18 mouse cellular contexts compared by ENCODE assay signal in the genomic region with DNA sequence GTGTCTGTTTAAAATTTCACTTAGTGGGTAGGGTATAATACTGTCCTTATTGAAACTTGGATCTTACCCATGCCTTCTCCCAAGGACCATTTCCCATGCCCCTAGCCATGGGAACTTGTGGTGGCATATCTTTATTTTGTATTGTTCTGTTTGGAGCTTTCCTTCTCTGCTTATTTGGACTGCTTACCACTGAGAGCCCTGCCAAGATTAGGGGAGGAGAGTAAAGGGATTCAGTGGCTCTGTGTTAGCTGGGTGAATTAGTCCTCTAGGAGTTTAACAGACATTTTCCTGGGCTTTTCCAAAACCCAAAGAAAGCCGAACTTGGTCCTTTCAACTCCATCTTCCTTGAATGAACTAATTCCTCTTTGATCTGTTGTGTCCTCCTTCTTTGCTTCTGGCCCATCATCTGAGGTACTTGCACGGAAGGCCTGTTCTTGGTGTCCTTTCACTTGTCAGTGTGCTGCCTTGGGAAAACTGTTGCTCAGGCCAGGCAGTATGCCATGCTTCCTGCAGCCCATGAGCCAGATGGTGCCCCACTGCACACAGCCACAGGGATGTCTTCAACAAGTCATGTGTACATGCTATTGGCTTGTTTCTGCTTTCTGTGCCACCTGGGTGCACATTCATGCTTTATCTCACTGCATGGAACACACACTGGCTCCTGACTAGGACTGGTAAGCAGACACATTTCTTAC. TPM values are rescaled to one million over a fixed set of nuclear protein-coding genes. Genes with fewer than 3 reads are reported as not detected.
DNase-seq lines count a peak whose midpoint lies in the region; ATAC-seq and TF ChIP-seq lines count a peak whose summit lies in the region.
"Had no signal": no experiment of that assay in that cellular context is flagged by ENCODE, and none has a peak within 500 bp of the region (broad histone marks: within the 10 kb centered on the region; RNA-seq: fewer than 3 reads in every experiment).

No protein-coding gene starts in this region.

- peak; percentile 55; the same call in 1 of the 2 replicates for ATAC-seq in forebrain, embryonic 15.5 days (replicated peaks)

- no peak for TF ChIP-seq POLR2A in cortical plate, adult 2 months (IDR thresholded peaks at IDR 0.05; ENCODE audit: extremely low read depth, insufficient read depth, low read length)

- H3K9me3 ChIP-seq in forebrain, embryonic 15.5 days, result no peaks in the 10 kb centered on the region
- H3K9me3 ChIP-seq in forebrain, embryonic 10.5 days, result peaks cover 3% of the 10 kb centered on the region; the same call in 1 of the 2 replicates
- H3K9me3 ChIP-seq: limb, embryonic 13.5 days; neural tube, embryonic 12.5 days had no signal

- H3K4me2 ChIP-seq in forebrain, embryonic 15.5 days (replicated peaks), result no peak overlapping the region
- H3K4me2 ChIP-seq: limb, embryonic 13.5 days; neural tube, embryonic 12.5 days had no signal

- no peak for TF ChIP-seq CTCF in cortical plate, adult 2 months (IDR thresholded peaks at IDR 0.05; ENCODE audit: extremely low read depth, insufficient read depth, low read length)

- WGBS in forebrain, embryonic 15.5 days, result 40% methylated on average over 2 of the region's 2 CpGs
- 73% methylated on average over 2 of the region's 2 CpGs for WGBS in forebrain, embryonic 10.5 days

- no peaks in the 10 kb centered on the region for H3K27me3 ChIP-seq in forebrain, embryonic 15.5 days
- no peaks in the 10 kb centered on the region for H3K27me3 ChIP-seq in forebrain, embryonic 10.5 days (ENCODE audit: poor library complexity, severe bottlenecking)
- H3K27me3 ChIP-seq: limb, embryonic 13.5 days; neural tube, embryonic 12.5 days had no signal

- no peak for DNase-seq in forebrain, embryonic 10.5 days (ENCODE audit: extremely low spot score, low spot score)
- peak; percentile 30 for DNase-seq in layer of hippocampus, adult 9-11 months
- DNase-seq in layer of hippocampus, adult 9-10 months (ENCODE audit: low spot score), result no peak
- peak; percentile 15 for DNase-seq in right cerebral cortex, postnatal 14 days
- DNase-seq in right cerebral cortex, postnatal 36 days (ENCODE audit: low spot score in 2 of 2), result no peak
- DNase-seq in lung, postnatal 10 days, result no peak
- DNase-seq: adrenal gland, postnatal 10 days; gastrocnemius, postnatal 14 days; heart, adult 2 months; heart, postnatal 10 days; kidney, adult 2 months; kidney, postnatal 25 days; thymus, postnatal 25 days had no signal

- no peak overlapping the region for H3K9ac ChIP-seq in forebrain, embryonic 15.5 days (replicated peaks)
- H3K9ac ChIP-seq: limb, embryonic 13.5 days; liver, embryonic 14.5 days; neural tube, embryonic 12.5 days had no signal

- no peaks in the 10 kb centered on the region for H3K36me3 ChIP-seq in forebrain, embryonic 15.5 days
- H3K36me3 ChIP-seq in forebrain, embryonic 10.5 days (replicated peaks), result peaks cover 5% of the 10 kb centered on the region; the same call in 1 of the 2 replicates
- H3K36me3 ChIP-seq: neural tube, embryonic 12.5 days had no signal

- H3K4me1 ChIP-seq in forebrain, embryonic 15.5 days, result peaks cover 6% of the 10 kb centered on the region
- no peaks in the 10 kb centered on the region for H3K4me1 ChIP-seq in forebrain, embryonic 10.5 days
- H3K4me1 ChIP-seq in cortical plate, adult 2 months (ENCODE audit: control insufficient read depth, insufficient read depth, low read length), result peaks cover 3% of the 10 kb centered on the region
- H3K4me1 ChIP-seq: limb, embryonic 13.5 days; neural tube, embryonic 12.5 days had no signal

- H3K4me3 ChIP-seq in forebrain, embryonic 15.5 days, result no peak overlapping the region
- no peak overlapping the region for H3K4me3 ChIP-seq in forebrain, embryonic 10.5 days
- no peak overlapping the region for H3K4me3 ChIP-seq in cortical plate, adult 2 months (ENCODE audit: insufficient read depth, low read length)
- H3K4me3 ChIP-seq: heart, adult 2 months; limb, embryonic 13.5 days; neural tube, embryonic 12.5 days had no signal

- no peak overlapping the region for H3K27ac ChIP-seq in forebrain, embryonic 15.5 days (replicated peaks)
- no peak overlapping the region for H3K27ac ChIP-seq in forebrain, embryonic 10.5 days
- 0 out of 2 replicates have a peak overlapping the region, but pooled peaks have one; percentile 3 for H3K27ac ChIP-seq in cortical plate, adult 2 months (ENCODE audit: insufficient read depth, low read length)
- H3K27ac ChIP-seq: heart, adult 2 months; limb, embryonic 13.5 days; liver, embryonic 14.5 days; neural tube, embryonic 12.5 days had no signal

RNA-seq across cellular contexts. Expression of a gene that starts 12.2 kb away (rescaled TPM):
- 34.9 and 35.7 TPM in 2 replicates for polyA plus RNA-seq in forebrain, embryonic 15.5 days (2015; fragmentation: Nextera tagmentation; extraction: Ambion mirVana)
- polyA plus RNA-seq in forebrain, embryonic 10.5 days (2016; fragmentation: Nextera tagmentation; extraction: Ambion mirVana), result 23.4 and 24.4 TPM in 2 replicates
- polyA plus RNA-seq in cortical plate, adult 2 months (2012; rRNA removed), result 19.6 TPM in 2 replicates

RNA-seq across cellular contexts. Expression of a gene that starts 12.3 kb away (rescaled TPM):
- 36.5 and 36.6 TPM in 2 replicates for polyA plus RNA-seq in forebrain, embryonic 15.5 days (2015; fragmentation: Nextera tagmentation; extraction: Ambion mirVana)
- polyA plus RNA-seq in forebrain, embryonic 10.5 days (2016; fragmentation: Nextera tagmentation; extraction: Ambion mirVana), result 24.1 and 26.5 TPM in 2 replicates
- polyA plus RNA-seq in cortical plate, adult 2 months (2012; rRNA removed), result 33.1 and 40.0 TPM in 2 replicates

Comparison
In these comparisons a context has a peak if more than half of its experiments do, and no peak if none do; other contexts are left out.
1. DNase-seq: peak in layer of hippocampus, adult 9-11 months (single experiment) and right cerebral cortex, postnatal 14 days (single experiment); none in forebrain, embryonic 10.5 days (single experiment), layer of hippocampus, adult 9-10 months (single experiment), right cerebral cortex, postnatal 36 days (0 of 2) and lung, postnatal 10 days (single experiment).